Mouse (Mus musculus) lung, postnatal 25 days (tissue): ENCODE results near the gene Zkscan4.
"Not testable (repeated sequence)": the region's sequence is repeated elsewhere in the genome, so short reads cannot be mapped to it uniquely, and the experiment has no call there.

Source experiments
- DNase-seq: peaks from one replicate; pipeline ENCODE4 v3.0.0; 2022; ENCODE audit warnings: low spot score

Gene Zkscan4

DNA sequence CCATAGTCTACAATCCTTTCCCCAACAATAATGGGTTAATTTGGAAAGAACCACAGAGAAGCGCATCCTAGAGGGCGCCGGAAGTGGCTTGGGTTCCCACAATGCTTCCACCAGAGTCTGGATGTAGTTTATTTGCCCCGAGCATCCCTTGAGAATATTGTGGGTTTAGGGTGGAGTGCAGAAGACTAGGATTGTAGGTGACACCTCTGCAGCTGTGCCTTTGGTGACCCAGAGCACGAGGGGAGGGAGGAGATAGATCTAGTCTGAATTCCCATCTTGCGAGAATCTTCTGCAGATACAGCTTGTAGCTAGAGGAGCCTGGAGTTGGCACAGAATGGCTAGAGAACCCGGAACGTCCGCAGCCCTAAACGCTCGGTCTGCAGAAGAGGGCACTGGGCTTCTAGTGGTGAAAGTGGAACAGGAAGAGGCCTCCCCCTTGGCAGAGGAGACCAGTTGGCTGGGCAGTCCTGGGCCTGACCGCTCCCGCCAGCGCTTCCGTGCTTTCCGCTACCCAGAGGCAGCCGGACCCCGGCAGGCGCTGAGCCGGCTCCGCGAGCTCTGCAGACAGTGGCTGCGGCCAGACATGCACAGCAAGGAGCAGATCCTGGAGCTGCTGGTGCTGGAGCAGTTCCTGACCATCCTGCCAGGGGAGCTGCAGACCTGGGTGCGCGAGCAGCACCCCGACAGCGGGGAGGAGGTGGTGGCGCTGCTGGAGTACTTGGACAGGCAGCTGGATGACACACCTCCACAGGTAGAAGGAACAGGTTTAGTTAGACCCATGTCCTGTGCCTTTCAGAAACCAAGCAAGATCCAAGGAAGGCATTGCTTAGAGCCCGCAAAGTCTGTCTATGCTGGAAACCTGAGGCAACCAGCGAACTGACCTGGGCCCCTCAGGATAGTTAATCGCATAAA, at the start of gene Zkscan4, which contains the start of gene Gm10065:
Gene Zkscan4, plus strand, starts transcription at position 149 of the 912 bp plus-strand sequence.
Gene Gm10065, minus strand, starts transcription at position 683 of the 912 bp plus-strand sequence.
- DNase-seq: peak; percentile 48

DNA sequence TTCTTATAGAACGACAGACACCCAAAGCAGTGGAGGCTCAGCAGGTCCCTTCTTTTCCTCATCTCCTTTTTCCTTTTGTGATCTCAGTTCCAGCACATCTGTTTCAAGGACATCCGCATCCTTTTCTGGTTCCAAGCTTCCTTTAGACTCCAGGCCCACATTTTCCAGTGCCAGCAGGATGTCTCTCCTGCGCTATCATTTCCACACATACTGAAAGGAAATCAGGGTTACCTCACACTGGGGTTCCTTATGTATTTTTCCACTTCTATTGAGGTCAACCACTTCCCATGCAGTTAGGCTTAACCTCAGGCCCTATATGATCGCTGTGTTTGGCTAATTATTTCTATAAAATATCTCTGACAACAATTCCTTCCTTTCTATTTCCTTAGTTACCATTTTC, 43.2 kb upstream of the Zkscan4 start:
- no peak for DNase-seq

DNA sequence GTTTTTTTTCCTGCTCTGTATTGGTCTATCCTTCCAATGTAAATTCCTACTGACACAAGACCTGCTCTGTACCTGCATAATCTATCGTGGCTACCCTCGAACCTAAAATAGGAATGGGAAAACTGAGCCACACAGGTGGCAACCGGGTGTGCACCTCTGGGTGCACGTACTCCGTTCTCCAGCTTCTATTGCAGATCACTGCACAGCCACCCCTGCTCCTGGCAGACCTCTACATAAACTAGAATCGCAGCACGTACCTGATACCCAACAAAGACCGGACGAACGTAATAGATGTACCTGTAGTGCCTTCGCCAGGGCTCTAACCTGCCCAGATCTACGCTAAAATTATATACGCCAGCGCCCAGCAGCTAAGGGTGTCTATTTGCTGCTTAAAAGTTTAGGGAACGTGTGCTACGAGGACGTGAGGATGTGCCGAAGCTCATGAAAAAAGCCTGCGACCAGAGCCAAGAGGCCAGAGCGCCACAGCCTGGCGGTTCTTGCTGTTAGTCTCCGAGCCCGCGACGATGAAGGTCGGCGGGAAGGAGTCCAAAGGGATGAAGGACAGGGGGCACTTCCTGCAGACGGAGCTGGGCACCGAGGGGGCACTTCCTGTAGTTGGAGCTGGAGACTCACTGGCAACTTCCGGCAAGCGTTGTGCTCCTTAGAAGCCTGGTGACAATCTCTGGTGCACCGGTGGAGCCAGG, 38.1 kb upstream of the Zkscan4 start, which contains the start of gene Pgbd1:
Gene Pgbd1, minus strand, starts transcription at position 556 of the 704 bp plus-strand sequence.
- DNase-seq: peak; percentile 47

DNA sequence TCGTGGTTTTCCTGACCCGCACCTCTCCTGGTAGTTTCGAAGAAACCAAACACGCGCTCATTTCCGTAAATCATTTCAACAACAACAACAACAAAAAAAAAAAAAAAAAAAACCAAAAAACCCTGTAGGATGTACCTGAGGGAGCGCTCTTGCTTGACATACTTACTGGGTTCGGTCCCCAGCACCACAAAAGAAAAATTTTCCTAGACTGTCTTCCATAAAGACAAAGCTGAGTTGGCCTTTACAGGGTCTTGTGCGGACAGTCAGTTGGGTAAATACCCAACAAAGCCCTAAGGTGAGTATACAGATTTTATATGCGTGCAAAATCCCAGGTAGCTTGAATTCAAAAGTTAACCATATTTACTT, 37.5 kb upstream of the Zkscan4 start:
- no peak for DNase-seq

DNA sequence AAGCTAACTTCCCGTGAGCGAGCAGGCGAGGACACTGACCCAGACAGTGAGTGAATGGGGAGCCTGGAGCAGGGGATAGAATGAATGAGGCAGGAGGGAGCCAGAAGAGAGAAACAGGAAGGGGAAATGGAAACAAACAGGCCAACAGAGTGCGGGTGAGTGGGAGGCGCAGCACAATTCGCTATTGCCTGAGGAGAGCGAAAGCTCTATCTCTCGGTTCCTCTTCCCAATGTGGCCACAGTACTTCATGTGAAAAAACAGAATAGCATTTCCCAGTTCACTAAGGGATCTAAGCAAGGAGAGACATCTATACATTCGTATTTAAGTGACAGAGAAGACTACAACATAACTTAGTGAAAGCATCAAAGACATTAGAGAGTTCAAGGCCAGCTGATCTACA, 31.9 kb upstream of the Zkscan4 start:
- DNase-seq: no peak

DNA sequence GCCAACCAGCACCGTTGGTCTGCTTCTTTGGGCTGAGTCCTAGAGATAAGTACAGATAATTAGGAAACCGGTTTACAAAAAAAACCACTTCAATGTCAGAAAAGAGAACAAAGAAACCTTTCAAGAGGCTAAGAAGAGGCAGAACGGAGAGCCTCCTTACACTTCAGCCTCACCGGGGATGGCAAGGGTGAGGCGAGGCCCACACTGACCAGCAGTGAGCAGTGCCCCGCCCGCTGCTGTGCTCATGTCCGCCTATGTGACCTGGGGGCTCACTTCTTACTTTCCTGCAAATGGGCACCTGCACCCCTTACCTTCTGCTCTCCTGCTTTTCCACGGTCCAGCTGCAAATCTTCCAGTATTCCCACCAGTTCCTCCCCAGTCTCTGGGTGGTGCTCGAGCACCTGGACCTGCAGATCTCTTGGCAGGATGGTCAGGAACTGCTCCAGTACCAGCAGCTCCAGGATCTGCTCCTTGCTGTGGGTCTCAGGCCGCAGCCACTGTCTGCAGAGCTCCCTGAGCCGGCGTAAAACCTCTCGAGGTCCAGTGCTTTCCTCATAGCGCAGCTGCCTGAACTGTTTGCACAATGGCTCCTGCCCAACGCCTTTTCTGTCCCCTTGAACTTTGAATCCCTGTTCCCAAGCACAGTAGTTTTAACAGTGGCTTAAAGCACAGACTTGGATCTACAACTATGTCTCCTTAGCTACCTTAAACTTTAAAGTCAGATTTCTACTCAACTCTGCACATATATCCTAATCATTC, 30.7 kb upstream of the Zkscan4 start:
- peak; percentile 18 for DNase-seq

DNA sequence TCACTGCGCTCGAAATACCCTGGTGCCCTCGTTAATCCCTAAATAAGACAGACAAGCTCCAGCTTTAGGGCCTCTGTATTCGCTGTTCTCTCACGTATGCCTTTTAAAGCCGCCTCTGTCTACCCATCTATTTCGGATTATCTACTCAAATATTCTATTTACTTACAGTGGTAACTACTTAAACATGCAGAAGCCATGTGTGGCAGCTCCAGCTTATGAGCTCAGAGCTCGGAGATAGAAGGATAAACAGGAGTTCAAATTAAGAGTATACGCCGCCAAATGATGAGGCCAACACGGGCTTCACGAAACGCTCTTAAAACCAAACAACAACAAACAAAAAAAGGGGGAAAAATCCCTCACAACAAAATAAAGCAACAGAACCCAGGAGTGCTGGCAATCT, 25.7 kb upstream of the Zkscan4 start:
- DNase-seq: no peak

DNA sequence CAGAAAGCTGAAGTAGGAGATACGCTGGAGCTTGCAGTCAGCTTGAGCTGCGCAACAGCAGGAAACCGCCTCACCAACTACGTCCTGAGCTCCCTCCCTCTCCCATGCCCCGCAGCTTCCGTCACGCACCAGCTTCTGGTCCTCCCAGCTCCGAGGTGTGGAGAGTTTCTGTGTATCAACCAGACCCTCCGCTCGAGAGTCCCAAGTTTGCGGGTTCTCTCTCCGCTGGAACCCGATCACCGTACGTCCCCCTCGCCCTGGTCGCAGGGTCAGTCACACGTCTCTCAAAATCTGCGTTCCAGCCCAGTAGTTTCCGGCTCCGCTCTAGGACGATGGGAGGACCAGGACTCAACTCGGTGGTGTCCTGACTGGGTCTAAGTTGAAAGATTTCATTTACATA, 25.3 kb upstream of the Zkscan4 start, which contains the start of gene Zscan26:
Gene Zscan26, minus strand, starts transcription at position 282 of the 400 bp plus-strand sequence.
- peak; percentile 84 for DNase-seq

DNA sequence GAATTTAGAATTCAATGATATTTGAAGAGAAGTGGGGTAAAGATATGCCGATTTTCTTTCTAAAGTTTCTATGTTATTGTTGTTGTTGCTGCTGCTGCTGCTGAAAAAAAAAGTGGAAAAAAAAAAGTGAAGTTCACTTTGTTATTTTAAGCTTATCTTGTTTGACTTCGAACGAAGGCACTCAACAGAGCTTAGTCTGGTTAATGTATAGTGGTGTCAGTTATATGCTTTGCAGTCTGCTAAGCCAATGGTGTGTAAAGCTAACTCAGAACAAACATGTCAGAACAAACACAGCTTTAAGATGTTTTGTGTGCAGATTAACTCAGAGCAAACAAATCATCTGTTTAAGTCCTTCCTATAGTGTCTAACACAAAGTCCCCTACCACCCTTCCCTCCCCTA, 24.6 kb upstream of the Zkscan4 start:
- no peak for DNase-seq

DNA sequence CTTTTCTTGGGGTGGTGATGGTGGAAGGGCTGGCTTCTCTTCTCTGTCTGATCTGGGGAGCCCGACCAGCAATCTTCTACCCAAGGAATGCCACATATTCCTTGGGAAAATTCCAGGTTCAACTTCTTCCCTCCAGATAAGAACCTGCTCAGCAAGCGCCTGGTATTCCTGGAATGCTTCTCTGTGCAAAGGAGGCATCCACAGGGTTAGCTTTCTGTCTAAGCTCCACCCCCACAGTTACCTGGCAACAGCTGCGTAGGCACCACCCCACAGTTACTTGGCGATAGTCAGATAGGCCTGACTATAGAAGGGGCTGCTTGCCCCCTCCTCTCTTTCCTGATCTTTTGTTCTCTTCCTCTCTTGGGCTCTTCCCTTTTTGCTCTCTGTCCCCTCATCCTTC, 22.4 kb upstream of the Zkscan4 start:
- DNase-seq: peak; percentile 58

DNA sequence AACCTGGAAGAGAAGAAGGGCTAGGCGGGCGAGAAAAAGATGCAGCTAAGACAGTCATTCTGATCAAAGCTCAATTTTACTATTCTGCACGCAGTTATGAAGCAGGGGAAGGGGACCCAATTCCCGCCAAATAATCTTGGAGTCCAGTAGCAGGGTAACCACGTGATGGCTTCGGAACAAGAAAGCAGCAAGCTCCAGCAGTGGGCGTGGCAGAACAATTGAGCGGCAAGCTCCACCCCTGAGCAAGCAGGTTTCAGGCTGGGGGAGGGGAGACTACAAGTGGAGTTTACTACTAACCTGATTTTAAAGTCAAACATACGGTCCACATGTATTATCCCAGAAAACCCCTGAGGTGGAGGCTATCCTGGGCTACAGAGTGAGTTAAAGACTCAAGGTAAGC, 16.2 kb upstream of the Zkscan4 start:
- DNase-seq: not testable (repeated sequence)

DNA sequence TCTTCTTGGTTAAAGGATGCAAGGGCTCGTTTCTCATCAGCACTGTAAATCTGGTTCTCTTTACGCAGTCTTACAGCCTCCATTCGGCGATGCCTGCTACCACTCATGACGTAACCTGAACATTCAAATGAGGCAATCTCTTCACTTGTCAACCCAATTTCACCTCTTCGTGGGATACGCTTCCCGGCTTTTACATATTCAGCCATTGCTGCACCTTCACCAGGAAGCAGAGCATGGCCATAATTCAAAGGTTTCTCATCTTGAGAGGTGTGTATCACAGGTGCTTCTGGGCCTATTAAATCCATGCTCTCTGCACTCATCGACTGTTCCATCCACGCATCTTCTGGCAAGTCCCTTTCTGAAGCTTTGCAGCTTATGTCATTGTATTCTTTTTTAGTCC, 11.4 kb upstream of the Zkscan4 start:
- DNase-seq: no peak

DNA sequence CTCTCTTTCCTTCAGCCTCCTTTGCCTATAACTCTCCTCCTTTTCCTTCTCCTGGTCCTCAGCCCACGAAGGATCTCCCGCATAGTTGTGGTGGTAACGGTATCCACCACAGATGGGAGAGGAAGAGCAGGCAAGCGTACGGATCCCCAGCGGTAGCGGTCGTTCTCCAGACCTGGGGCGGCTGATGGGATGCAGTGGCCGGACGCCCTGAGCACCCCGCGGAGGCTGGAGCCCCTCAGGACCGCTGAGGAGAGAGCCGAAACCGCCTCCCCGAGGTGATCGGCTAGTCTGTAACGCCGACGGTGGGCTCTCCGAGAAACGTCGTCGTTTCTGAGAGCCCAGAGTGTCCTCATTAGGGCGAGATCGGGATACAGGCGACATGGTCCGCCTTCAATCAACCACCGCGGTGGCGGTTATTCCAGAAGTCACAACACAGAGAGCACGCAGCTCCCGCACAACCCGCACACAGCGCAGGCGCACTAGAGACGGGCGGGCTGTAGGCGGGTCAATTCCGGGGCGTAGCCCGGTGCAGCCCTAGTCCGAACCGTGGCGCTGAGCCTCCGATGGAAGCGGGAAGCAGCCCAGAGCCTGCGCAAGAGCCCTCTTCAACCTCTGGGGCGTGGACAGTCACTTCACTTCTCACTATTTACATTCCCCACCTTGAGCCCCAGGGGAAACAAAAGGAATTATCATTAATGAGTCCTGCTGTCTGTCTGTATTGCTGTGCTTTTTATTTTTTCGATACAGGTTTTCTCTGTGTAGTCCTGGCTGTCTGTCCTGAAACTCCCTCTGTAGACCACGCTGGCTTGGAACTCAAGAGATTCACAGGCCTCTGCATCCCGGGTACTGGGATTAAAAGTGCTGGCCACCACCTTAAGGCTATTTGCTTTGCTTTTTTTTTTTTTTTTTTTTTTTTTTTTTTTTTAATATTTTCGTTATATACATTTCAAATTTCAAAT, 10.4 kb upstream of the Zkscan4 start, which contains the start of gene Nkapl:
Gene Nkapl, minus strand, starts transcription at position 449 of the 959 bp plus-strand sequence.
- DNase-seq: peak; percentile 89

DNA sequence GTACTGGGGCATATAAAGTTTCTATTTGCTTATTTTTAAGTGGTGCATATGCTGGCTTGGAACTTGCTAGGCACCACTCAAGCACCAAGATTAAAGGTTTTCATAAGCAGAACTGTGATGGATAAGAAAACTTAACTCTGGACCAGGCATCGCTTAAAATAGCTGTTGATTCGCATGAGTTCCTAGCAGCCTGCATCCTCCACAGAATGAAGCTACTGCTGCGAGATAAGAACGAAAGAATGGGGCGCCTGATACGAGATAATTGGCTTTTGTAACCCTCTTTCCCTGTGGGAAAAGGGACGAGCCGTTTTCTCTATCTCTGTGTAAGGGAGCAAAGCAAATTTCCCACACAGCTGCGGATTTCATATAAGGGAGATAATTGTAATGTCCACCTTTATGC, 9.6 kb upstream of the Zkscan4 start:
- DNase-seq: no peak

DNA sequence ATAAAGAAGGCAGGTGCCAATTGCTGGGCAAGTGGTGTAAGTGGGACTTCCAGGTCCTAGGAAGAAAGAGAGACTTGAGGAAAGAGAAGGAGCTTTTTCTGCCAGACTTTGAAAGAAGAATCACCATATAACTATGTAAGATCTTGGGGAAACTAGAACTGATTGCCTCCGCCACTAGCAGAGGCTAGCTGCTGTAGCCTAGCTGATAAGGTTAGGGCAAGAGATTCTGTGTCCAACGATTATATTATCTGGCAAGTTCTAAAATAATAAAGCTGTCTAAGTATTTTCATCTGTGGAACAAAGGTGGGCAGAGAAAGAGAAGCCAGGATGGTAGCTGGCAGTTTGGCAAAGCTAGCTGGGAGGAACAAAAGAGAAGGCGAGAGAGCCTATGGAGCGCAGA, 6.3 kb upstream of the Zkscan4 start:
- no peak for DNase-seq

DNA sequence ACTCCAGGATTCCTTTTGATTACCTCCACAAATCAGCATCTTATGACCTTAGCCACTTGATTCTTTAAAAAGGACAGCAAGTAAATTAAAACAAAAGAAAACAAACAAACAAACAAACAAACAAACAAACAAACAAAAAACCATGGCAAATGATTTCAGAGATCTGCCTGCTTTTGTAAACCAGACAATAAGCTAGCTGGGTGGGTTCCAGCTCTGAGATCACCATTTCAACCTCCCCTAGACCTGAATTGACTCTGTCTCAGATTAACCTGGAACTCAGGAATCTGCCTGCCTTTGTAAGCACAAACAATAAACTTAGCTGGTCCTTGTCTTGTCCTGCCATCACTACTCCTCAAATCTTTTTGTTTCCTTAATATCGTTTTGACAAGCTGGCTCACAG, 8.2 kb downstream of the Zkscan4 start:
- DNase-seq: no peak

DNA sequence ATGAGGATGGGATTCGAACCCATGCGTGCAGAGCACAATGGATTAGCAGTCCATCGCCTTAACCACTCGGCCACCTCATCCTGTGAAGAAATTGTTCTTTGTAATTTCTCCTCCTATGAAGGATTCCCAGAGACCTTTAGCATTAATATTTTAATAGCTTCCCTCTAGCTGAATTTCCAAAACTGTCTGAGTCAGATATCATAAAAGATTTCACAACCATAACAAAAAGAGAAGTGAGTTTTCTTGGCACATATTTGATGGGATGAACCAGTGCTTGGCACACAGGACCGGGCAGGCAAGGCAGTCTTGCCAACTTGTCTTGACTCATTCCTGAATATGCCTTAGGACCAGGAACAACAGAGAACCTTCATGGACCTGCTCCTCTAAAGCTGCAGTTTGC, 14.1 kb downstream of the Zkscan4 start:
- no peak for DNase-seq

DNA sequence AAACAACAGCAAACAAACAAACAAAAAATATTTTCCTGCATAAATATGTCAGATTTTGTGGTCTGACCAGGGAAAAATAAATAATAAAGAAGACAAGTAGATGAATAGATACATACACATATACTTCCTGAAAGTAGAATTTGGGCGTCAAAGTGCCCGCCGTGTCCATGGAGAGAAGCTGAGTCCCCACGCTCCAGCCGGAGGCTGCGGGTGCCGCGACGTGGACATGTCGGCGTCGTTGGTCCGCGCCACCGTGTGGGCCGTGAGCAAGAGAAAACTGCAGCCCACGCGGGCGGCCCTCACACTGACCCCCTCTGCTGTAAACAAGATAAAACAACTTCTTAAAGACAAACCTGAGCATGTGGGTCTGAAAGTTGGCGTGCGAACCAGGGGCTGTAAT, 16.4 kb downstream of the Zkscan4 start, which contains the start of gene AK157302:
Gene AK157302, plus strand, starts transcription at position 144 of the 400 bp plus-strand sequence.
- DNase-seq: no peak

DNA sequence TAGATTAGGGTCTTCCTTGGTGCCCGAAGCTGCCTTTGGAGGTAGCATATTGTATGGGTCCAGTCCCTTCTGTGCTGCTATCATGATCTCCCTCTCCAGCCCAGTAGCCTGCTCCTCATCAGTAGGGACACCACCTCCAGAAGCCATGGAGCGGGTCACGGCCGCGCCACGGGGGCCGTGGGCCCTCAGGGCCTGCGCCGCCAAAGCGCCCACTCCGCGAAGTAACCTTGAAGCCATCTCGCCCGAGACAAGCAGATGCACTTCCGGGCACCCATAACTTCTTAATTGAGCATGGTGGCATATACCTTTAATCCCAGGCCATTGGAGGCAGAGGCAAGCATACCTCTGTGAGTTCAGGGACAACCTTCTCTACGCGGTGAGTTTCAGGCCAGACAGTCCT, 22.5 kb downstream of the Zkscan4 start, which contains the start of gene Gm11273:
Gene Gm11273, minus strand, starts transcription at position 237 of the 400 bp plus-strand sequence.
- not testable (repeated sequence) for DNase-seq

DNA sequence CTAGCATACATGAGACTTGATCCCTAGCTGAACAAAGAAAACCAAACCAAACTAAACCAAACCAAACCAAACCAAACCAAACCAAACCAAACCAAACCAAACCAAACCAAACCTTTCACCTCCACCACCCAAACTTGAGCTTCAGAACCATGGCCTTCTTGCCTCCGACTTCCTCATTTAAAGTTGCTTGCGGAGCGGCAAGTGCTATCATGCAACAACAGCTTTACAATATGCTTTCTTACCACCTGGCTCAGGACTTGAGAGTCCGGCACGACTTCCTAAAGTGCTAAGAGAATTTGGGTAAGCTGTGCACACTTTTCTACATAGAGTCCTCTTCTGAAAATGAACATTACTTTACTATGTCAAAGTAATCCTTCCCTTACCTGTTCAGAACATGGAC, 23.6 kb downstream of the Zkscan4 start:
- no peak for DNase-seq

DNA sequence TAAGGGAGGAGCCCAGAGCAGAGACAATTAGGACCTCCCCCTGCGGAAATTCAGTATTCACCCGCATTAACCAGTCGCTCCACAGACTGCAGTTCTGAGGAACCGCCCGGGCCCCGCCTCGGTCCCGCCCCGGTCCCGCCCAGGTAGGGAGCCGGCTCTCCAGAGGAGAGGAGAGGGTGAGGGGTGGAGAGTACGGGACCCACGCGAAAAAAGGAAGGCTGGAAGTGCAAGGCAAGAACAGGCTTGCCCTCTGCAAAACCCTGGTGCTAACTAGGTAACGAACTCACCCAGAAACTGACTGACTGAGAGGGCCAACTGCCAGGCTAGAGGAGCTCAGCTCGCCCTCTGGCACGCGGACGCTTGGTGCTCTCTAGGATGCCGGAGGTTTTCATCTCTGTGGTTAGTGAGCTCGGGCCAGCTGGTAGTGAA, 27.5 kb downstream of the Zkscan4 start:
- DNase-seq: peak; percentile 76
